Mouse (Mus musculus) neural tube, embryonic 11.5 days (tissue): Measurements from ENCODE around the gene Prkar2b. TPM values are rescaled to one million over a fixed set of nuclear protein-coding genes. Genes with fewer than 3 reads are reported as not detected.

Source experiments
- ATAC-seq: fragments of 200-750 bp; cut with Nextera tagmentation; 2 replicates; pipeline ENCODE4 v1.8.0; 2017; ENCODE audit warnings: moderate number of reproducible peaks, mild to moderate bottlenecking, moderate TSS enrichment, moderate library complexity; ENCODE audit not compliant: insufficient read depth, low FRiP score, low TSS enrichment
- DNase-seq: peaks from one replicate; pipeline ENCODE4 v3.0.0-alpha.2; 2015; ENCODE audit warnings: low spot score
- H3K27ac ChIP-seq: fragments of 300-500 bp; sonication (generic); 2 replicates; pipeline ENCODE4 v1.5.1; 2014; ENCODE audit warnings: low read depth, mild to moderate bottlenecking, low read length
- H3K27me3 ChIP-seq: fragments of 300-500 bp; sonication (generic); 2 replicates; pipeline ENCODE4 v1.6.1; 2014; ENCODE audit warnings: mild to moderate bottlenecking, low read length, mixed read lengths; ENCODE audit not compliant: control insufficient read depth, insufficient read depth
- H3K36me3 ChIP-seq: fragments of 300-500 bp; sonication (generic); 2 replicates; pipeline ENCODE4 v1.6.1; 2014; ENCODE audit warnings: mild to moderate bottlenecking, low read length, moderate library complexity, mixed read lengths; ENCODE audit not compliant: control insufficient read depth, insufficient read depth
- H3K4me1 ChIP-seq: fragments of 300-500 bp; sonication (generic); 2 replicates; pipeline ENCODE4 v1.6.1; 2014; ENCODE audit warnings: low read length, mixed read lengths; ENCODE audit not compliant: control insufficient read depth, insufficient read depth
- H3K4me2 ChIP-seq: fragments of 300-500 bp; sonication (generic); 2 replicates; pipeline ENCODE4 v1.6.1; 2014; ENCODE audit warnings: low read depth, mild to moderate bottlenecking, moderate library complexity
- H3K4me3 ChIP-seq: fragments of 300-500 bp; sonication (generic); 2 replicates; pipeline ENCODE4 v1.5.1; 2014; ENCODE audit warnings: low read depth, low read length
- H3K9ac ChIP-seq: fragments of 300-500 bp; sonication (generic); 2 replicates; pipeline ENCODE4 v1.6.1; 2014; ENCODE audit warnings: mild to moderate bottlenecking, low read length
- H3K9me3 ChIP-seq: fragments of 300-500 bp; sonication (generic); 2 replicates; pipeline ENCODE4 v1.6.1; 2016; ENCODE audit warnings: low read length; ENCODE audit not compliant: control insufficient read depth
- WGBS: fragments of 180-500 bp; shearing (Covaris S2); extraction: QIAGEN DNeasy Blood & Tissue Kit; methylation state at CpG from one replicate; pipeline ENCODE4 v1.1.7; 2014; 5-methylcytosine and 5-hydroxymethylcytosine counted together
- polyA plus RNA-seq: library from polyadenylated mRNA; unstranded; fragments of >200 nt; fragmentation: Nextera tagmentation; extraction: Ambion mirVana; gene quantifications from 2 replicates; pipeline ENCODE4 v1.2.1, GENCODE M21; 2014

Gene Prkar2b
- polyA plus RNA-seq: 53.7 and 57.3 TPM in 2 replicates

- ATAC-seq: peak; percentile 92
Observed at GRCm38 (mm10) chr12:32061090-32061930, at the start of gene Prkar2b. Gene Prkar2b, minus strand, starts transcription at chr12:32061296.

GRCm38 (mm10) chr12:32109201-32109600 is 48.1 kb upstream of the Prkar2b start:
- H3K9me3 ChIP-seq: no peaks in the 10 kb centered on the region
- no peak overlapping the region for H3K9ac ChIP-seq
- no peaks in the 10 kb centered on the region for H3K27me3 ChIP-seq
- H3K4me1 ChIP-seq: 0 out of 2 replicates have a peak, but pooled peaks cover 2% of the 10 kb centered on the region
- no peak overlapping the region for H3K4me3 ChIP-seq
- DNase-seq: no peak
- 86% methylated on average over 8 of the region's 8 CpGs for WGBS
- no peak for ATAC-seq
- H3K27ac ChIP-seq: no peak overlapping the region
- H3K36me3 ChIP-seq: no peaks in the 10 kb centered on the region
- no peak overlapping the region for H3K4me2 ChIP-seq

More at GRCm38 (mm10) chr12:32061090-32061930, at the start of gene Prkar2b:
- Histone ChIP-seq H3K9me3 (no peaks in the 10 kb centered on the region), H3K4me3 (peak within 1 kb of the TSS; percentile 65), H3K27me3 (no peaks in the 10 kb centered on the region), H3K27ac (peak within 1 kb of the TSS; percentile 91), H3K4me2 (peak within 1 kb of the TSS; percentile 72), H3K4me1 (peaks cover 5% of the 10 kb centered on the region), H3K36me3 (no peaks in the 10 kb centered on the region), H3K9ac (peak within 1 kb of the TSS; percentile 84)
- WGBS: under 1% methylated on average over 51 of the region's 64 CpGs
- DNase-seq: peak; percentile 95

- H3K27me3 ChIP-seq: no peaks in the 10 kb centered on the region
- H3K4me3 ChIP-seq: no peak overlapping the region
- no peak overlapping the region for H3K27ac ChIP-seq
- H3K4me2 ChIP-seq: no peak overlapping the region
- H3K4me1 ChIP-seq: no peaks in the 10 kb centered on the region
- ATAC-seq: no peak
- no peak for DNase-seq
- H3K9me3 ChIP-seq: no peaks in the 10 kb centered on the region
- no peaks in the 10 kb centered on the region for H3K36me3 ChIP-seq
- H3K9ac ChIP-seq: no peak overlapping the region
- WGBS: 84% methylated on average over 4 of the region's 4 CpGs
Observed at GRCm38 (mm10) chr12:32104955-32105521, 43.9 kb upstream of the Prkar2b start.

GRCm38 (mm10) chr12:32104451-32104862 is 43.4 kb upstream of the Prkar2b start:
- no peaks in the 10 kb centered on the region for H3K4me1 ChIP-seq
- H3K27ac ChIP-seq: no peak overlapping the region
- no peaks in the 10 kb centered on the region for H3K27me3 ChIP-seq
- 88% methylated on average over 6 of the region's 6 CpGs for WGBS
- ATAC-seq (no peak), DNase-seq (no peak)
- no peak overlapping the region for H3K4me3 ChIP-seq
- H3K9ac ChIP-seq: no peak overlapping the region
- no peak overlapping the region for H3K4me2 ChIP-seq
- H3K36me3 ChIP-seq: no peaks in the 10 kb centered on the region
- no peaks in the 10 kb centered on the region for H3K9me3 ChIP-seq

- H3K9ac ChIP-seq: no peak overlapping the region
- H3K9me3 ChIP-seq: no peaks in the 10 kb centered on the region
- 98% methylated on average over 4 of the region's 4 CpGs for WGBS
- H3K4me1 ChIP-seq: no peaks in the 10 kb centered on the region
- ATAC-seq (no peak), DNase-seq (no peak)
- H3K36me3 ChIP-seq: no peaks in the 10 kb centered on the region
- H3K27me3 ChIP-seq: no peaks in the 10 kb centered on the region
- no peak overlapping the region for H3K27ac ChIP-seq
- H3K4me2 ChIP-seq: no peak overlapping the region
- no peak overlapping the region for H3K4me3 ChIP-seq
Observed at GRCm38 (mm10) chr12:32101306-32101705, 40.2 kb upstream of the Prkar2b start.

- Histone ChIP-seq H3K4me2 (no peak overlapping the region), H3K4me3 (no peak overlapping the region), H3K27ac (no peak overlapping the region), H3K9ac (no peak overlapping the region), H3K27me3 (no peaks in the 10 kb centered on the region), H3K36me3 (no peaks in the 10 kb centered on the region), H3K9me3 (no peaks in the 10 kb centered on the region), H3K4me1 (no peaks in the 10 kb centered on the region)
- whole genome bisulfite sequencing: 91% methylated on average over 4 of the region's 4 CpGs
- DNase-seq (no peak), ATAC-seq (no peak)
Observed at GRCm38 (mm10) chr12:32099686-32100206, 38.6 kb upstream of the Prkar2b start.

GRCm38 (mm10) chr12:32098596-32098995 is 37.5 kb upstream of the Prkar2b start:
- H3K9me3 ChIP-seq: no peaks in the 10 kb centered on the region
- WGBS: 68% methylated on average over 4 of the region's 4 CpGs
- ATAC-seq (no peak), DNase-seq (no peak)
- H3K4me1 ChIP-seq: no peaks in the 10 kb centered on the region
- H3K9ac ChIP-seq: no peak overlapping the region
- no peaks in the 10 kb centered on the region for H3K27me3 ChIP-seq
- H3K4me2 ChIP-seq: no peak overlapping the region
- no peak overlapping the region for H3K27ac ChIP-seq
- no peak overlapping the region for H3K4me3 ChIP-seq
- H3K36me3 ChIP-seq: no peaks in the 10 kb centered on the region

- H3K4me1 ChIP-seq: no peaks in the 10 kb centered on the region
- H3K27ac ChIP-seq: no peak overlapping the region
- DNase-seq: no peak
- no peak overlapping the region for H3K9ac ChIP-seq
- 74% methylated on average over 1 of the region's 1 CpGs for WGBS
- no peaks in the 10 kb centered on the region for H3K36me3 ChIP-seq
- H3K4me3 ChIP-seq: no peak overlapping the region
- H3K27me3 ChIP-seq: no peaks in the 10 kb centered on the region
- no peaks in the 10 kb centered on the region for H3K9me3 ChIP-seq
- no peak overlapping the region for H3K4me2 ChIP-seq
- no peak for ATAC-seq
Observed at GRCm38 (mm10) chr12:32097107-32097506, 36.0 kb upstream of the Prkar2b start.
